Mouse (Mus musculus) kidney, adult 18-20 months (tissue): ENCODE measurements around the gene Cfap99.

Experiments
- DNase-seq: peaks from one replicate; pipeline ENCODE4 v3.0.0; 2021

The Cfap99 gene

DNA sequence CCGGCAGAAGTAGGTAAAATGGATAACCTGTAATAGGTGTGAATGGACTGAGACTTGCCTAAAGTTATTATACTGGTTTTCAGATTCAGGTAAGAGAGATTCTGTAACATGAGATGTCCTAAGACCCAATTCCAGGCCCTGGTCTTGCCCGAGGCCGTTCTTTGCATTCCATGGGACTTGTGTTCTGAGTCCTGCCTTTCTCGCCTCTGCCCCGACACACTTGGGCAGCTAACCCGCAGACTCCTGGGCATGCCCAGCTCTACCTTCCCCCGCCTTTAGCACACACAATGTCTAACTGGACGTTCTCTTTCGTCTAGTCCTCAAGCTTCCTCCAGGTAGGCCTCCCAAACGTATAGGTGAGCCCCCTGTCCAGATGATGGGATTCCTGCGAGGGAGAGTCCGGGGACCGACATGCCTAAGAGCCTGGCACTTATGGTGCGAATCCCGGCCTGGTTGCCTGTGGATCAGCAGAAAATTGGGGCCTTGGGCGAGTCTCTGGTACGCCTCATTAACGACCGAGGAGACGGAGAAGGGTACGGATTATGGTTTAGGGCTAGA, 47.2 kb downstream of the Cfap99 start:
- DNase-seq, result no peak

DNA sequence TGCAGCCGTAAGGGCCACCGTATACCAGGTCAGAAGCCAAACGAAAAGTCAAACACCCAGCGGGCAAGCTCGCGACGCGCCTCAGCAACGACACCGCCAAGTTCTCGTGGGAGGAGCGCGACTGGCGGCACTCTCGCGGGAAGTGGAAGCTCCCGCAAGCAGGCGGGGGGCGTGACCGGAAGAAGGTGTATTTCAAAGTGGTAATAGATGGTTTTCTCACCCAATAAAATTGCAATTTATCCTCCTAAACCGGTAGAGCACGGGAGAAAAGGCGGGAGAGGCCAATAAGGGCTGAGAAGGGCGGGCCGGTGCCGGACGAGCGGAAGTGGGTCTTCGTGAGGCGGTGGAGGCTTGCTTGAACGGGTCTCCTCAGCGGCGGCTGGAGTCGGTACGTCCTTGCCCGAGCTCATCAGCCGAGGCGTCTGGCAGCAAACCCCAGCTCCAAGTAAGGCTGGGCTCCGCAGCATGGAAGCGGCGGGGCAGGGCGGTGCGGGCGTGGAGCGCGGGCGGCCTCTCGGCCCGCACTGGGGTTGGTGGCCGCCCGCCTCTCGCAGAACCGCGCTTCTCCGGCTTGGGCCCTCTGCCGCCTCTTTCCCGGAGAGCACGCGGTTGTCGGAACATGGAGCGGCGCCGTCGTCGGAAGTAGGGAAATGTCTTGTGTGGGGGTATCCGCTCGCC, 47.8 kb downstream of the Cfap99 start, which contains the start of gene Rnf4:
Rnf4 (plus strand) TSS at position 193 of the 678 bp plus-strand sequence.
- DNase-seq, result peak; percentile 99

DNA sequence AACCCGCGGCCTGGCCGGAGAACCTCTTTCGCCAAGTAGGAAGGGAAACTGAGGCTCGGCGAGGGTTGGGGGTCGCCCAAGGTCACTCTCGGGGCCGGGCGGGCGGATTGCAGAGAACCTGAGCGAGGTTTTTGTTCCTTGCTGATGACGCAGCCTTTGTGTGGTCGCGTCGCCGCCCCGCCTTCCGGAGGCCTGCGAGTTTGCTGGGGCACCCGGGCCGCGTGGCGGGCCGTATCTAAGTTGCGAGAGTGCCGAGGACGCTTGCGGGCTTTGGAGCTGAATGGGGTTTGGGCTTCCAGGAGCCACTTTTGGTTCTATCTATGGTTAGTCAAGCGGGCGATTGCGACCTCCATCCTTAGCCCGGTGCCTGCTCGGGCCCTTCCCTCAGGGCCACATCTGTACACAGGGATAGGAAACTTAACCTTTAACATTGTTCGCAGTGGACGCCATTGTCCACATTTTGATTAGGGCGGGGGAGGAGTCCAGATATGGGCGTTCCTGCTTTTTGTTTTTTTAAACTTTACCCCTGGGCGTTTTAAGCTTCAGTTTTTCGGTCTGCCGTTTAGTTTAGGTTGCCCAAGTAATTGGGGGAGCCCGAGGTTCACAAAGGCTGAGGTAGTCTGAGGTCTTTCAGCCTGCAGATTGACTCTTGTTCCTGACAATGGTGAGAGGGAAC, 48.5 kb downstream of the Cfap99 start:
- peak; percentile 54 for DNase-seq

GRCm38 (mm10) chr5:34340246-34340645, 51.8 kb downstream of the Cfap99 start:
- no peak for DNase-seq

DNA sequence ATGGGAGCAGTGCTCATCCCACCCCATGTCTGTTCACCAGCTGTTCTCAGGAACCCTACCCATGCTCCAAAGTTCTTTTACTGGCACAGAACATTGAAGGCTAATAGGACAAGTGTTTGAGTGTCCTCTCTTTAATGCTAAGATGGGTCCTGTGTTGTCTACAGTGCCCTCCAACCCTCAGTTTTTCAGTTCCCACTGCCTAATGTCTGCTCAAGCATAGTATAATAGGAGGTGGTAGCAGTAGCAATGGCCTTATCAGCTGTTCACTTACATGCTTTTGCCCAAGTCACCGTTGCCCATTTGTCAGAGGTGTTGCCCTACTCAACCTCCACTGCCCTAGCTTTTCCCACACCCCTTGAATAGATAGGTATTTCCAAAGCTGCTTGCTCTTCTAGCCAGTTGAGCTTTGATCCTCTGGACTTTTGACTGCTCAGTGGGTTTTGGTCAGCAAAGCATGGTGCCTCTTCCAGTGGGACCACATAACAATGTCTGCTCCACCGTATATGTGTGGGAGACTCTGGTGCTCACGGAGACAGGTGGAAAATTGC, 63.8 kb downstream of the Cfap99 start:
- no peak for DNase-seq

- no peak for DNase-seq
Measured at GRCm38 (mm10) chr5:34360261-34360660, 71.9 kb downstream of the Cfap99 start.

- DNase-seq, result no peak
Measured at GRCm38 (mm10) chr5:34363115-34363514, 74.7 kb downstream of the Cfap99 start.

- DNase-seq, result no peak
Measured at GRCm38 (mm10) chr5:34368551-34369290, 80.3 kb downstream of the Cfap99 start.

GRCm38 (mm10) chr5:34369341-34370021, 81.1 kb downstream of the Cfap99 start, which contains the start of gene Fam193a:
Fam193a (plus strand) TSS chr5:34369933.
- DNase-seq, result peak; percentile 98

- peak; percentile 26 for DNase-seq
Measured at GRCm38 (mm10) chr5:34370022-34370823, 81.8 kb downstream of the Cfap99 start.

DNA sequence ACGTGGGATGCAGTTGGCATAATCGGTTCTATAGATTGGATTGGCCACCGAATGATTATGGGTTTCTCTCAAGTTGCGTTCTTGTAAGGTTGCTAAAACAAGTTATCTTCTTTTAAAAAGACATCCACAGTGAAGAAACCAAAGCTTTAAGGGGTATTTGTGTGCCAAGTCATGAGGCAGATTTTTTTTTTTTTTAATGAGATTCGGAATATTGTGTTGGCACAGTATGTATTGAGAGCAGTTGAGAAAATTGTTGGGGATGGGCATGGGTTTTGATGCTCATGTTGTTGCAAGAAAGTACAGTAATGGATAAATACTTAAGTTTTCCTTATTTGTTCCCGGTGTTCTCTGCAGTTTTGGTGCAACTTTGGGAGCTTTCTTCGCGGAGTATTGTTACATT, 82.4 kb downstream of the Cfap99 start:
- no peak for DNase-seq

GRCm38 (mm10) chr5:34372141-34372540, 83.7 kb downstream of the Cfap99 start:
- DNase-seq, result no peak

- no peak for DNase-seq
Measured at GRCm38 (mm10) chr5:34372541-34372940, 84.1 kb downstream of the Cfap99 start.
